Mouse (Mus musculus): ENCODE measurements around the gene Ppm1d.

Ppm1d gene

GRCm38 (mm10) chr11:85310713-85311574 is at the start of gene Ppm1d:
Gene Ppm1d, plus strand, starts transcription at chr11:85311244.
- peak; percentile 100 for DNase-seq (ENCODE audit: low read depth, low spot score)

DNA sequence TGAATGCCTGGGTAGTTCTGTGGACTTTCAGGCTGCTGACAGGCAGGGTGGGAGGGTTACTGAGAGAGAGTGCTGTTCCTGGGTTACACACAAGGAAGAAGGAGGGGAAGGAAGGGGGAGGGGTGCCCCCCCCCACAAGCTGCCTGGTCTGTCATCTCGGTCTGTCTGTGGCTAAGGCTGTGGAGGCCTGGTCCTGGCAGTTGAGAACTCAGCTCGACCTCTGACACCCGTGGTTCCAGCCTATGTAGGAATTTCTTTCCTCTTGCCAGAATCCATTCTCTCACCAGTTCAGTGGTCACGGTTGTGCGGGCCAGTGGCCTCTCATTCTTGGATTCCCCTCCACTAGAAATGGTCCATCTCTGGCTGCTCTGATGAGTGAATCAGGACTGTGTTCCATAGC is 46.4 kb upstream of the Ppm1d start:
- no peak for DNase-seq (ENCODE audit: low read depth, low spot score)

GRCm38 (mm10) chr11:85267393-85267792 is 43.7 kb upstream of the Ppm1d start:
- DNase-seq (ENCODE audit: low read depth, low spot score) = no peak

- peak; percentile 90 for DNase-seq (ENCODE audit: low read depth, low spot score)
These were observed 40.4 kb upstream of the Ppm1d start for GRCm38 (mm10) chr11:85270631-85271030.

GRCm38 (mm10) chr11:85273299-85273698 is 37.7 kb upstream of the Ppm1d start:
- peak; percentile 58 for DNase-seq (ENCODE audit: low read depth, low spot score)

GRCm38 (mm10) chr11:85275151-85275550 is 35.9 kb upstream of the Ppm1d start:
- no peak for DNase-seq (ENCODE audit: low read depth, low spot score)

DNA sequence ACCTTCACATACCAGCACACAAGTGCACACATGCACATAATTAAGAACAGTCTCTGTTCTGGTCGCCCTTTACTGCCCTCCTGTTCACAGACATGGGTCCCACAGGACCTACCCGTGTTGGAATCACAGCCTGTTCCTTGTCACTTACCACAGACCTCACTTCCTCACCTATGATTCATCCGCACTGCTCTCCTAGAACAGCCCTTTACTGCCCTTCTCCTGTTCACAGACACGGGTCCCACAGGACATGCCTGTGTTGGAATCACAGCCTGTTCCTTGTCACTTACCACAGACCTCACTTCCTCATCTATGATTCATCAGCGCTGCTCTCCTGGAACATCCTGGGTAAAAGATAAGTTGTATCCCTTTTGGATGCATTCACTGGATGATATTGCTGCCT is 33.4 kb upstream of the Ppm1d start:
- DNase-seq (ENCODE audit: low read depth, low spot score) = no peak

GRCm38 (mm10) chr11:85278175-85278574 is 32.9 kb upstream of the Ppm1d start:
- DNase-seq (ENCODE audit: low read depth, low spot score) = no peak

DNA sequence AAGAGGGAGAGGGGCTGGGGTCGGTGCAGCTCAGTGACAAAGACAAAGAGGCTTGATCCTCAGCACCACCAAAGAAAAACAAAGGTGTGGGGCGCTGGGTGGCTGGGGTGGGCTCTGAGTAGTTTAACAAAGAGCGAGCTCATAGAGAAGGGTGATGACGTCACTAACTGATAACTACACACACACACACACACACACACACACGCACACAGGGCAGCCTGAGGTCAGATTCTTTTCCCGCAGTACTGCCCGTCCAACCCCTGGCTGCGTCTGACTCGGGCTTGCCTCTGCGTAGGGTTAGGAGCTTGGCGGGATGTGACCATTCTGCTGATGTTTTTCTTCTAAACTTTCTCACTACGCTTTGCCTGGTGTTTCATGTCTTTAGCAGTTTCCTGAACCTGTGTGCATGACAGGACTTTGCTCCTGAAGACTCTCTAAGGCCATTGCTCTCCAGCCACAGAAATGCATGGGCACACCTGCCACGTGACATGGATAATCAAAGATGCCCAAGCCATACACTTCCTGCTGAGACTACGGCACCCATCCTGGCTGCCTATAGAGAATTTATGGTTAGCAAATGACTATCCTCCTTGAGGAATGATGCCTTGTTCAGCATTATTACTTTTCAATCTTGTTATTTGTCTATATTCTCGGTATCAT is 29.7 kb upstream of the Ppm1d start:
- DNase-seq (ENCODE audit: low read depth, low spot score) = no peak

- peak; percentile 43 for DNase-seq (ENCODE audit: low read depth, low spot score)
These were observed 13.1 kb upstream of the Ppm1d start for GRCm38 (mm10) chr11:85297953-85298352.

DNA sequence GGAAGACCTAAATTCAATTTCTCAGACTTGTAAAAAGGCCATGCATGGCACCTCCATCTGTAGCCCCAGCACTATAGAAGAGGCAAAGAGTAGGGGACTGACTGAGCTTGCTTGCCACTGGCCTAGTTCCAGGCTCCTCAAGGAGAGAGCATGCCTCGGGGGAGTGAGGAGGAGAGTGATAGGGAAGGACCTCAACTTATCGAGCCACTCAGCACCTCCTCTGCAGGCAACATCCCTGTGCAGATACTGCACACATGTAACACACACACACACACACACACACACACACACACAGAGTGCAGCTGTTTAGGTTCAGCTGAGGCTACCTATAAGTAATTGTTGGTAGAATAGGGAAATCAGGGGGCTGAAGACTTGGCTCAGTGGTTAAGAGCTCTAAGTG is 11.2 kb upstream of the Ppm1d start:
- DNase-seq (ENCODE audit: low read depth, low spot score) = no peak

DNA sequence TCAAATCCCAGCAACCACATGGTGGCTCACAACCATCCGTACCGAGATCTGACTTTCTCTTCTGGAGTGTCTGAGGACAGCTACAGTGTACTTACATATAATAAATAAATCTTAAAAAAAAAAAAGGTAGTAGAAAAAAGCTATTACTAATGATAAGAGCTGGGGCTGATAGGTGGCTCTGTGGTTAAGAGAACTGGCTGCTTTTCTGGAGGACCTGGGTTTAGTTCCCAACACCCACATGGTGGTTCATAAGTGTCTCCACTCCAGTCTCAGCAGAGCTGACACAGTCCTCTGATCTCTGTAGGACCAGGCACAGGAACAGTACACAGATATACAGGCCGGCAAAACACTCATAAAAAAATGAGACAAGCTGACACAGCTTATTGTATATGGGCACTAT is 9.9 kb upstream of the Ppm1d start:
- no peak for DNase-seq (ENCODE audit: low read depth, low spot score)

GRCm38 (mm10) chr11:85301836-85302235 is 9.2 kb upstream of the Ppm1d start:
- DNase-seq (ENCODE audit: low read depth, low spot score) = no peak

DNA sequence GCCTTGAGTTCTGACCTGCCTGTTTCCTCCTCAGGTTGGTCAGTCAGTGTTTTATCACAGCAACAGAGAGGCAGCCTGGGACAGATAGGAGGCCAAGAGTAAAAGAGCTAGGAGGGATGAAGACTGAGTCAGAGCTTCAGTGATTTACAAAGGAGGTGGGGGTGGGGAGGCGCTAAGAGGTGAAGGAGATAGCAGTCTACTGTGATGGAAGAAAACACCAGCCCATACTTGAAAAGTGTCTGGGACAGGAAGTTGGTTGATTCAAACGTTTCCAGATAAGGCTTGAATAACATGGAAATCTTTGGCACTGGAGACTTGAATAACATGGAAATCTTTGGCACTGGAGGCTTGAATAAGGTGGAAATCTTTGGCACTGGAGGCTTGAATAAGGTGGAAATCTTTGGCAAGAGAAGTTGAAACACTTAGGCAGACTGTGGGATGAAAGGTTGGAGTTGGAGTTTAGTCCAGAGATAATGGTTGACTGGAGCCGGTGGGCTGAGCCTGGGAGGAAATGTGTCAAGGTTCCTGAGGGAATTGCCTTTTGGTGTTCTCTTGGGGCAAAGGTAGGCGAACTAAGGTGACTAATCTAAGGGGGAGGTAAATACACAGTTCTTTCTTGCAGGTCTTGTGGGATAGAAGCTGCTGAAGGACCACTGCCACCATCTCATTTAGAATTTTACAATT is 4.3 kb upstream of the Ppm1d start:
- no peak for DNase-seq (ENCODE audit: low read depth, low spot score)

DNA sequence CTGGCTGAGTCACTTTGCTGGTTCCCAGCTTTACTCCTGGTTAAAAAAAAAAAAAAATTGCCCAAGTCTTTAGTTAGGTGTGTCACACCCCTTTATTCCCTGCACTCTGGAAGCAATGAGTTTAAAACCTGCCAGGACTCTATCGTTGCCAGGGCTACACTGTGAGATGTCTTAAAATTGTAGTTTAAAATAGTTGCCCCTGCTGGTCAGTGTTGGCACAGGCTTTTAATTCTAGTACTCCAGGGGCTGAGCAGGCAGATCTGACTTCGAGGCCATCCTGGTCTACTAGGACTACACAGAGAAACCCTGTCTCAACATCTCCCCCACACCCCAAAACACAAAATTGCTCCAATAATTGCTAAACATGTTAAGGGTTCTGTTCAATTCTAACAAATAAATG is 2.2 kb upstream of the Ppm1d start:
- peak; percentile 32 for DNase-seq (ENCODE audit: low read depth, low spot score)

DNA sequence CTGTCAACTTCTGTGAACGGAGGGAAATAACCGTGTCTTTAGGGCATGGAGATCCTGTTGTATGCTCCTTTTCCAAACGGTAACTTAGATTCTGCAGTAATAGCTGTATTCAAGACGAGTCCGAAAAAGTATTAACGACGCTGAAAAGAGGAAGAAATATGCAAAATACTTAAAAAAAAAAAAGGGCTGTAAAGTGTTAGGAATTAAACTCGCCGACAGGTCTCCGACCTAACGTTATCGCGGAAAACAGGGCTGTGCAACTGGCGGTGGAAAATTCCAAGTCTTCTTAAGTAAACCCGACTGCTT is 684 bp upstream of the Ppm1d start:
- no peak for DNase-seq (ENCODE audit: low read depth, low spot score)

DNA sequence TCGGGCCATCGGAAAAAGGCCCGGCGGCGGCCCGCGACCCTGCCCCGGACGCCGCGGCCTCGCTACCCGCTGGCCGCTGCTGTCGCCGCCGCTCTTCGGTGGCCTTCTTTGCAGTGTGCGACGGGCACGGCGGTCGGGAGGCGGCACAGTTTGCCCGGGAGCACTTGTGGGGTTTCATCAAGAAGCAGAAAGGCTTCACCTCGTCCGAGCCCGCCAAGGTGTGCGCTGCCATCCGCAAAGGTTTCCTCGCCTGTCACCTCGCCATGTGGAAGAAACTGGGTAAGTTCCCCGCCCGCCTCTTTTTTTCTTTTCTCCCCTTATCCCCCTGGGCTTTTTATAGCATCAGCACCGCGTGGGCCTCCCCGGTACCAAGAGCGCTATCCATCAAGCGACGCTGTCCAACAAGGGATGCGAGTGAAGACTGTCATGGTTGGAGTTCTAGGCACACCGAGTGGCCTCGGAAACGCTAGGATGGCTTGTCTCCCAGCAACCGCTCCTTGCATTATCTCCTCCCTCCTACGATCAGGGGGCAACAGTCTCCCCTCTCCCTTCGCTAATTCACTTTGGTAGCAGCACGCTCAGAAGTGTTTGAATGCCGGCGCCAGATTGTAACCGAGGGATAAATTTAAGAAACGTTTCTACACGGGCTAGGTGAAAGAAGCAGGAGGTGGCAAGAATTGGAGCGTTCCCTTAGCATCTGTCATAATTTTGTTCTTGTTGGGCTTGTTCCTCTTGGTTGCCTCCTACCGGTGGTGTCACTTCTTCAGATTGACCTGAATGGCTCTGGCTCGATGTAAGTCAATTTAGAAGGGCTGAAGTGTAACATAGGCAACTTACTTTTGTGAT is 824 bp downstream of the Ppm1d start:
- peak; percentile 62 for DNase-seq (ENCODE audit: low read depth, low spot score)

- DNase-seq (ENCODE audit: low read depth, low spot score) = no peak
These were observed 1.8 kb downstream of the Ppm1d start for GRCm38 (mm10) chr11:85312818-85313217.

- no peak for DNase-seq (ENCODE audit: low read depth, low spot score)
These were observed 2.3 kb downstream of the Ppm1d start for GRCm38 (mm10) chr11:85313361-85313760.

DNA sequence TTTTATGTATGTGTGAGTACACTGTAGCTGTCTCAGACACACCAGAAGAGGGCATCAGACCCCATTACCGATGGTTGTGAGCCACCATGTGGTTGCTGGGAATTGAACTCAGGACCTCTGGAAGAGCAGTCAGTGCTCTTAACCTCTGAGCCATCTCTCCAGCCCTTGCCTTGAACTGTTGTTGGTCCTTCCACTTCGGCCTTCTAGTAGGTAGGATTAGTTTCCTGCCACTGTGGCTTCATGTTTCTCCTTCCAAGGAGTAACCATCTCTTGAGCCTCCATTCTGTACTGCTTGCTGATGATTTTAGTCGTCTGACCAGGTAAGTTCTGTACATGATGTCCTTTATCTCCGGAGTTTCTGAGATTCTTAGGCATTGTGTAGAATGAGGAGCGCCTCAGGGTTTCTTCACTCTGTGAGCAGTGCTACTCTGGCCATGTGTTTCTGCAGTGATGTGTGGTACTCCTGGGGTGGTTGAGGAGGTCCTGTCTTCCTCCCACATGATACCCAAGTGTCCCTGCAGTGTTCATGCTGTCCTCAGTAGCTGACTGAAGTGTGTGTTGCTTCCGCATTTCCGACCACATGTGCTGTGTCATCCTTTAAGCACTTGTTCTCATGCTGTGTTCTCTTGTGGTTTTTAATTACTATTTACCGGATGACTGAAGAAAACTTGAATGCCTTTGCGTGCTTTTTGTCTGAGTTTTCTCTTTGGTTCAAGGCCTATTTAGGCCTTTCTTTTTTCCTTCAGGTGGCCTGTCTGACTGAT is 12.7 kb downstream of the Ppm1d start:
- peak; percentile 13 for DNase-seq (ENCODE audit: low read depth, low spot score)

DNA sequence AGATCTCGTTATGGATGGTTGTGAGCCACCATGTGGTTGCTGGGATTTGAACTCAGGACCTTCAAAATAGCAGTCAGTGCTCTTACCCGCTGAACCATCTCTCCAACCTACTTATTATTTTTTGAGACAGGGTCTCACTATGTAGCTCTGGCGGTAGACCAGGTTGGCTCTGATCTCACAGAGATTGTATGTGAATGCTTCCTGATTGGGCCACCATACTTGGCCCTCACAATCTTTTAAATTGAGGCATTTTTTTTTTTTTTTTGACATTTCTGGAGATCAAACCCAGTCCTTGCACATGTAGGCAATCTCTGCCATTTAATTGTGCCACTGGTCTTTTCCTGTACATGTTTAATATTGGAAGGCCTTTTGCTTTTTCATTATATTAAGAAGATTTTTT is 17.7 kb downstream of the Ppm1d start:
- DNase-seq (ENCODE audit: low read depth, low spot score) = no peak
